ENCODE assay signal across 20 mouse cellular contexts in genomic region chr13:71200656-71201055, GRCm38 (mm10).
DNase-seq lines count a peak whose midpoint lies in the region; ATAC-seq lines count a peak whose summit lies in the region.
"Had no signal": no experiment of that assay in that cellular context is flagged by ENCODE, and none has a peak within 500 bp of the region (broad histone marks: within the 10 kb centered on the region; RNA-seq: fewer than 3 reads in every experiment).

No protein-coding gene starts in this region.

- H3K4me3 ChIP-seq in kidney, embryonic 16.5 days (ENCODE audit: low read length), result no peak overlapping the region
- no peak overlapping the region for H3K4me3 ChIP-seq in hindbrain, embryonic 12.5 days
- H3K4me3 ChIP-seq: heart, embryonic 12.5 days; neural tube, embryonic 15.5 days had no signal

- ATAC-seq in kidney, embryonic 16.5 days (ENCODE audit: low FRiP score, low TSS enrichment), result no peak
- ATAC-seq in hindbrain, embryonic 12.5 days (ENCODE audit: low FRiP score), result peak; percentile 35; the same call in 1 of the 2 replicates
- ATAC-seq: Patski had no signal

- no peak overlapping the region for H3K9ac ChIP-seq in kidney, embryonic 16.5 days (replicated peaks; ENCODE audit: low read length)
- no peak overlapping the region for H3K9ac ChIP-seq in hindbrain, embryonic 12.5 days
- H3K9ac ChIP-seq: heart, embryonic 12.5 days; neural tube, embryonic 15.5 days had no signal

- WGBS in kidney, embryonic 16.5 days, result 13% methylated on average over 3 of the region's 3 CpGs
- 36% methylated on average over 3 of the region's 3 CpGs for WGBS in hindbrain, embryonic 12.5 days

- H3K4me1 ChIP-seq in kidney, embryonic 16.5 days (ENCODE audit: insufficient read depth, low read length), result 0 out of 2 replicates have a peak, but pooled peaks cover 5% of the 10 kb centered on the region
- H3K4me1 ChIP-seq in hindbrain, embryonic 12.5 days, result peaks cover 8% of the 10 kb centered on the region
- H3K4me1 ChIP-seq: heart, embryonic 12.5 days had no signal

- no peaks in the 10 kb centered on the region for H3K9me3 ChIP-seq in kidney, embryonic 16.5 days (ENCODE audit: low read length)
- H3K9me3 ChIP-seq in hindbrain, embryonic 12.5 days (replicated peaks), result no peaks in the 10 kb centered on the region
- H3K9me3 ChIP-seq: heart, embryonic 12.5 days; neural tube, embryonic 15.5 days had no signal

- H3K27me3 ChIP-seq in kidney, embryonic 16.5 days (ENCODE audit: insufficient read depth, low read length), result no peaks in the 10 kb centered on the region
- H3K27me3 ChIP-seq in hindbrain, embryonic 12.5 days, result peaks cover 5% of the 10 kb centered on the region; the same call in 1 of the 2 replicates
- H3K27me3 ChIP-seq: heart, embryonic 12.5 days; neural tube, embryonic 15.5 days; Patski had no signal

- DNase-seq in cerebellum, postnatal 10 days, result peak; percentile 11 to 29
- DNase-seq in cerebellum, adult 9-11 months, result no peak
- peak; percentile 11 for DNase-seq in kidney, postnatal 10 days
- peak; percentile 39 for DNase-seq in NIH3T3 (ENCODE audit: low read depth)
- no peak for DNase-seq in testis, postnatal 14 days (ENCODE audit: low spot score)
- DNase-seq in testis, postnatal 10 days (ENCODE audit: low spot score), result no peak
- DNase-seq: cerebellum, adult 2 months; gastrocnemius, postnatal 10 days; kidney, adult 9 months; liver; lung, adult 18-20 months; right cerebral cortex, adult 18-20 months; spleen, adult 18-20 months; thymus, postnatal 36 days had no signal

- no peaks in the 10 kb centered on the region for H3K36me3 ChIP-seq in kidney, embryonic 16.5 days (ENCODE audit: insufficient read depth, low read length)
- H3K36me3 ChIP-seq in hindbrain, embryonic 12.5 days, result no peaks in the 10 kb centered on the region
- H3K36me3 ChIP-seq: heart, embryonic 12.5 days; neural tube, embryonic 15.5 days had no signal

- no peak overlapping the region for H3K4me2 ChIP-seq in kidney, embryonic 16.5 days (replicated peaks; ENCODE audit: low read depth, low read length)
- no peak overlapping the region for H3K4me2 ChIP-seq in hindbrain, embryonic 12.5 days (replicated peaks)
- H3K4me2 ChIP-seq: heart, embryonic 12.5 days; neural tube, embryonic 15.5 days had no signal

- no peak overlapping the region for H3K27ac ChIP-seq in kidney, embryonic 16.5 days (ENCODE audit: low read length)
- H3K27ac ChIP-seq in hindbrain, embryonic 12.5 days, result no peak overlapping the region
- H3K27ac ChIP-seq: macrophage; neural tube, embryonic 15.5 days had no signal

Comparison
In these comparisons a context has a peak if more than half of its experiments do, and no peak if none do; other contexts are left out.
1. DNase-seq: peak in cerebellum, postnatal 10 days (2 of 2), kidney, postnatal 10 days (single experiment) and NIH3T3 (single experiment); none in cerebellum, adult 9-11 months (single experiment), testis, postnatal 14 days (single experiment) and testis, postnatal 10 days (single experiment).